Mouse (Mus musculus) embryonic facial prominence, embryonic 12.5 days (tissue): ENCODE data around the gene Olfr524. TPM values are rescaled to one million over a fixed set of nuclear protein-coding genes. Genes with fewer than 3 reads are reported as not detected.

Source experiments
- polyA plus RNA-seq: library from polyadenylated mRNA; unstranded; fragments of >200 nt; fragmentation: Nextera tagmentation; extraction: Ambion mirVana; gene quantifications from 2 replicates; pipeline ENCODE4 v1.2.1, GENCODE M21; 2016

The Olfr524 gene
- polyA plus RNA-seq, 1 experiment from 2014 or later, result not detected

Other genes starting within 250 kb of the Olfr524 start
- gene 6430531B16Rik, start 227.2 kb downstream of the Olfr524 start, polyA plus RNA-seq, result 0.14 and 0.92 TPM in 2 replicates
- 2.3 and 2.8 TPM in 2 replicates for gene Adam8, start 213.4 kb downstream of the Olfr524 start, polyA plus RNA-seq
- 37.9 and 39.6 TPM in 2 replicates for gene Zfp511, start 169.6 kb downstream of the Olfr524 start, polyA plus RNA-seq
- gene Tubgcp2, start 169.3 kb downstream of the Olfr524 start, polyA plus RNA-seq, result 73.8 and 82.9 TPM in 2 replicates
- gene Msx3, start 156.9 kb downstream of the Olfr524 start, polyA plus RNA-seq, result 0.47 and 0.59 TPM in 2 replicates
- 2.6 and 2.7 TPM in 2 replicates for gene Caly, start 123.4 kb downstream of the Olfr524 start, polyA plus RNA-seq
- not detected in 2 replicates for gene Prap1, start 112.6 kb downstream of the Olfr524 start, polyA plus RNA-seq
- 22.0 and 27.1 TPM in 2 replicates for gene Fuom, start 103.5 kb downstream of the Olfr524 start, polyA plus RNA-seq
- 19.1 and 20.8 TPM in 2 replicates for gene Paox, start 90.2 kb downstream of the Olfr524 start, polyA plus RNA-seq
- gene Echs1, start 89.5 kb downstream of the Olfr524 start, polyA plus RNA-seq, result 172 and 173 TPM in 2 replicates
- gene Mtg1, start 68.4 kb downstream of the Olfr524 start, polyA plus RNA-seq, result 26.1 and 30.5 TPM in 2 replicates
- 1.2 TPM in 2 replicates for gene Sprn, start 51.1 kb downstream of the Olfr524 start, polyA plus RNA-seq
- not detected in 2 replicates for gene Olfr522, start 41.2 kb downstream of the Olfr524 start, polyA plus RNA-seq
- not detected in 2 replicates for gene Olfr523, start 32.7 kb downstream of the Olfr524 start, polyA plus RNA-seq
- not detected in 2 replicates for gene Cd163l1, start 12.3 kb upstream of the Olfr524 start, polyA plus RNA-seq
- not detected in 2 replicates for gene 5830411N06Rik, start 41.3 kb upstream of the Olfr524 start, polyA plus RNA-seq
- not detected in 2 replicates for gene Olfr525, start 114.9 kb upstream of the Olfr524 start, polyA plus RNA-seq
- not detected in 2 replicates for gene Olfr527, start 128.1 kb upstream of the Olfr524 start, polyA plus RNA-seq
- not detected in 2 replicates for gene Olfr60, start 155.7 kb upstream of the Olfr524 start, polyA plus RNA-seq
- gene Olfr530, start 170.4 kb upstream of the Olfr524 start, polyA plus RNA-seq, result 0.15 TPM in 1 of 2 replicates, not detected in the other
- gene Olfr531, start 197.0 kb upstream of the Olfr524 start, polyA plus RNA-seq, result not detected in 2 replicates
- not detected in 2 replicates for gene Olfr532, start 215.7 kb upstream of the Olfr524 start, polyA plus RNA-seq